Mouse (Mus musculus): ENCODE measurements around the gene Bicral.

Bicral gene

DNA sequence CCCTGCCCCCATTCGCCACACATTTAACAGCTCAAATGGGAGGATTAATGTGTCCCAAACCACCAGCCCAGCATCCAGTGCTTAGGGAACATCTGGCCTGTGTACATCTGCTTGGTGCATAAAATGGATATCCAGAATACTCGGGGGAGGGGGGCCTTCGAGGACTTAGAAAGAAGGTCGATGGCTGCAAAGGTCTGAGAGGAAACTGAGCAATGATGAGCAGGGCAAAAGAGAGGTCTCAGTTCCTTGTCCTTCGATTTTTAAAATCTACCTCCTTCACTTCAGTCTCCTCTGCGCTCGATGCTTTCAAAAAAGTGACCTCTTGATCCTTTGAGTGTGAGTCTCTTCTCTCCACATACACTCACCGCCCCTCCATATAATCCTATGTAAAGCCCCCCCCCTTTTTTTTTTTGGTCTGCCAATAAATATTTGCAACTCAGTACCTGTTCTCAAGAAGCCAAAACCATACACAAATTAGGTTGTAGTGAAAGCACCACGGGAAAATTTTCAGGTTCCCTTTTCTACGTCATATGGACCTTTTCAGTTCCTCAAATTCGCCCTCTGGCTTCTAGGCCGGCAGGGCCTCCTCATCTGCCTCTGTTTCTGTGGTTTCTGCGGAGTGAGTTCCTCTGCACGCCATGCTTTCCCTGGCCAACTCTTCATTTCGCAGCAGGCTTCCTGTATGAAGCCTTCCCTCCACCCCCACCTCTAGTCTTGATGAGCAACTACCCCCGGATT lies 107.1 kb downstream of the Bicral start:
- DNase-seq (ENCODE audit: low read depth): no peak

DNA sequence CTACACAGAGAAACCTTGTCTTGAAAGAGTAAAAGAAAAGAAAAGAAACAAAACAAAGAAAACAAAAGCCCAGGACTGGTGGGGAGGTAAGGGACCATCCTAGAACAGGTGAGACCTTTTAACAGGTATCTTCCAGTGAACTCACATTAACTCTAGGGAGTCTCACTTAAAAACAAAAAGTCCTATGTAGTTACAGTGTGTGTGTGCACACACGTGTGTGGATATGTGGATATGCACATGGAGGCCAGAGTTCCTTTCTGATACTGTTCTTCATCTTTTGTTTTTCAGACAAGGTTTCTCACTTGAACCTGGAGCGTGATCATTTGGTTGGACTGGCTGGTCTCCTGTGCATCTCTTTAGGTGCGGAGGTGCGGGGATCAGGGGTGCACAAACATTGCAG lies 107.7 kb downstream of the Bicral start:
- DNase-seq (ENCODE audit: low read depth): no peak

DNA sequence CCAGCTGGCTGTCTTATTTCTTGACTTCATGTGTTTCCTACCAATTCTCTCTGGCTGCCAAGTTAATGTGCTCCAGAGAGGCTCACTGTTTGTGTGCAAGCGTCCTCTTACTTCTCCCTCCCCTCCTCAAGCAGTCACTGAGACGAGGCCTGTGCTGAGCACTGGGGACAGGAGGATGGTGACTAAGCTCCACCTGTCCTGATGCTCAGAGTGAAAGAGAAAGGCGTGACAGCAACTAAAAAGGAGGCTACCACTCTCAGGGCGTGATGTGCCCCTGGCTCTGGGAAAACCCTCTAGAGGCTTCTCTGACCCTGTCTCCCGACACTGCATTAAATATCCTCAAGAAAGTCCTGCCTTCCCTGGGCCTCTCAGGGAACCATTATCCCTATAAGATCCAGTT lies 109.0 kb downstream of the Bicral start:
- DNase-seq (ENCODE audit: low read depth): no peak

All from c-Kit-positive CD71-positive TER-119-negative erythroid progenitor cells, embryonic 14.5 days (primary cell).